Mouse (Mus musculus): ENCODE measurements around the gene Ankrd17.

GRCm38 (mm10) chr5:90246987-90247386, 119.4 kb downstream of the Ankrd17 start:
- no peak for TF ChIP-seq CTCF (IDR thresholded peaks at IDR 0.05)
- no peak for TF ChIP-seq POLR2A (IDR thresholded peaks at IDR 0.05; ENCODE audit: insufficient read depth, low read depth, low read length)
- no peak for TF ChIP-seq EP300 (IDR thresholded peaks at IDR 0.05; ENCODE audit: insufficient read depth, low read depth, low read length)
